Mouse (Mus musculus): Measurements from ENCODE around the gene Ccdc92. TPM values are rescaled to one million over a fixed set of nuclear protein-coding genes. Genes with fewer than 3 reads are reported as not detected.

Gene Ccdc92
- total and polyA plus RNA-seq, 3 experiments: 7.6 to 467 (median 40.3) TPM

- H3K4me3 ChIP-seq (ENCODE audit: control insufficient read depth in 1 of 2, insufficient read depth in 1 of 2, low read depth in 2 of 2, low read length in 2 of 2): no peak overlapping the region
- no peaks in the 10 kb centered on the region for H3K79me2 ChIP-seq (ENCODE audit: control insufficient read depth, insufficient read depth, low read length, poor library complexity)
- TF ChIP-seq GABPA (IDR thresholded peaks at IDR 0.05; ENCODE audit: low read depth, low read length) (no peak), HCFC1 (IDR thresholded peaks at IDR 0.05; ENCODE audit: low read depth, low read length) (no peak), POLR2AphosphoS5 (IDR thresholded peaks at IDR 0.05; ENCODE audit: borderline replicate concordance, low read depth, low read length) (no peak), CHD2 (IDR thresholded peaks at IDR 0.05; ENCODE audit: low read length) (no peak), SMC3 (IDR thresholded peaks at IDR 0.05; ENCODE audit: low read depth, low read length) (no peak), ZC3H11A (IDR thresholded peaks at IDR 0.05; ENCODE audit: low read depth, low read length) (no peak), ETS1 (IDR thresholded peaks at IDR 0.05; ENCODE audit: low read depth, low read length) (no peak), CTCF (IDR thresholded peaks at IDR 0.05 in 2 of 3, conservative IDR thresholded peaks at IDR 0.05 in 1 of 3; ENCODE audit: control insufficient read depth in 1 of 3, insufficient read depth in 1 of 3, low read depth in 2 of 3, low read length in 3 of 3, poor library complexity in 1 of 3, severe bottlenecking in 1 of 3) (no peak), ZNF384 (IDR thresholded peaks at IDR 0.05; ENCODE audit: low read depth, low read length) (no peak), EP300 (IDR thresholded peaks at IDR 0.05; ENCODE audit: low read depth in 1 of 2, low read length in 2 of 2) (no peak), MAZ (IDR thresholded peaks at IDR 0.05; ENCODE audit: low read depth, low read length) (no peak), POLR2AphosphoS2 (IDR thresholded peaks at IDR 0.05; ENCODE audit: low read length) (no peak), MAFK (IDR thresholded peaks at IDR 0.05; ENCODE audit: borderline replicate concordance, low read depth, low read length) (no peak), NELFE (IDR thresholded peaks at IDR 0.05; ENCODE audit: low read depth, low read length) (no peak), NRF1 (IDR thresholded peaks at IDR 0.05; ENCODE audit: insufficient read depth, low read depth, low read length, poor library complexity, severe bottlenecking) (no peak), RCOR1 (IDR thresholded peaks at IDR 0.05; ENCODE audit: low read depth, low read length) (no peak), TBP (IDR thresholded peaks at IDR 0.05; ENCODE audit: low read depth, low read length) (no peak), UBTF (IDR thresholded peaks at IDR 0.05; ENCODE audit: borderline replicate concordance, insufficient read depth, low read depth, low read length) (no peak), MYC (IDR thresholded peaks at IDR 0.05; ENCODE audit: low read depth, low read length) (no peak), CHD1 (IDR thresholded peaks at IDR 0.05; ENCODE audit: low read depth, low read length) (no peak)
- H3K27ac ChIP-seq (ENCODE audit: control insufficient read depth, low read depth, low read length): no peak overlapping the region
- H3K9me3 ChIP-seq (replicated peaks; ENCODE audit: insufficient read depth, low read length): no peaks in the 10 kb centered on the region
- no peak for DNase-seq (ENCODE audit: low read depth, low spot score)
- H3K4me1 ChIP-seq (ENCODE audit: control insufficient read depth in 1 of 2, insufficient read depth in 2 of 2, low read length in 2 of 2): peaks cover 19 to 21% of the 10 kb centered on the region in 2 experiments
- peaks cover 2 to 28% of the 10 kb centered on the region in 2 experiments; a peak in 3 of 4 replicates for H3K36me3 ChIP-seq (ENCODE audit: control insufficient read depth in 1 of 2, insufficient read depth in 2 of 2, low read length in 2 of 2)
- H3K27me3 ChIP-seq (ENCODE audit: control insufficient read depth in 1 of 2, insufficient read depth in 2 of 2, low read length in 2 of 2): no peaks in the 10 kb centered on the region
- H3K9ac ChIP-seq (ENCODE audit: control insufficient read depth, low read depth, low read length, poor library complexity, severe bottlenecking): no peak overlapping the region
These were observed 15.2 kb downstream of the Ccdc92 start for GRCm38 (mm10) chr5:124847014-124847413.

GRCm38 (mm10) chr5:124844929-124845328 is 17.3 kb downstream of the Ccdc92 start:
- H3K9me3 ChIP-seq (replicated peaks; ENCODE audit: insufficient read depth, low read length): no peaks in the 10 kb centered on the region
- H3K27ac ChIP-seq (ENCODE audit: control insufficient read depth, low read depth, low read length): no peak overlapping the region
- no peak overlapping the region for H3K9ac ChIP-seq (ENCODE audit: control insufficient read depth, low read depth, low read length, poor library complexity, severe bottlenecking)
- peak; percentile 38 for DNase-seq (ENCODE audit: low read depth, low spot score)
- H3K79me2 ChIP-seq (ENCODE audit: control insufficient read depth, insufficient read depth, low read length, poor library complexity): no peaks in the 10 kb centered on the region
- no peak overlapping the region for H3K4me3 ChIP-seq (ENCODE audit: control insufficient read depth in 1 of 2, insufficient read depth in 1 of 2, low read depth in 2 of 2, low read length in 2 of 2)
- no peaks in the 10 kb centered on the region for H3K27me3 ChIP-seq (ENCODE audit: control insufficient read depth in 1 of 2, insufficient read depth in 2 of 2, low read length in 2 of 2)
- peaks cover 2 to 28% of the 10 kb centered on the region in 2 experiments; a peak in 3 of 4 replicates for H3K36me3 ChIP-seq (ENCODE audit: control insufficient read depth in 1 of 2, insufficient read depth in 2 of 2, low read length in 2 of 2)
- peaks cover 19 to 21% of the 10 kb centered on the region in 2 experiments for H3K4me1 ChIP-seq (ENCODE audit: control insufficient read depth in 1 of 2, insufficient read depth in 2 of 2, low read length in 2 of 2)
- TF ChIP-seq MYC (IDR thresholded peaks at IDR 0.05; ENCODE audit: low read depth, low read length) (no peak), HCFC1 (IDR thresholded peaks at IDR 0.05; ENCODE audit: low read depth, low read length) (no peak), SIN3A (IDR thresholded peaks at IDR 0.05; ENCODE audit: low read length) (no peak), MAZ (IDR thresholded peaks at IDR 0.05; ENCODE audit: low read depth, low read length) (no peak), NELFE (IDR thresholded peaks at IDR 0.05; ENCODE audit: low read depth, low read length) (no peak), ZNF384 (IDR thresholded peaks at IDR 0.05; ENCODE audit: low read depth, low read length) (no peak), TAL1 (IDR thresholded peaks at IDR 0.05; ENCODE audit: low read length) (peak; percentile 25; the same call in 1 of the 2 replicates), GATA1 (IDR thresholded peaks at IDR 0.05; ENCODE audit: low read depth, low read length) (peak; percentile 41; the same call in 1 of the 2 replicates), MYB (IDR thresholded peaks at IDR 0.05; ENCODE audit: low read depth, low read length) (no peak), ELF1 (IDR thresholded peaks at IDR 0.05; ENCODE audit: low read depth, low read length) (no peak), RAD21 (IDR thresholded peaks at IDR 0.05; ENCODE audit: low read depth, low read length) (no peak), GABPA (IDR thresholded peaks at IDR 0.05; ENCODE audit: low read depth, low read length) (no peak), UBTF (IDR thresholded peaks at IDR 0.05; ENCODE audit: borderline replicate concordance, insufficient read depth, low read depth, low read length) (no peak), POLR2A (IDR thresholded peaks at IDR 0.05; ENCODE audit: control insufficient read depth in 1 of 2, insufficient read depth in 1 of 2, low read depth in 1 of 2, low read length in 2 of 2, poor library complexity in 1 of 2) (no peak), NRF1 (IDR thresholded peaks at IDR 0.05; ENCODE audit: insufficient read depth, low read depth, low read length, poor library complexity, severe bottlenecking) (no peak), ETS1 (IDR thresholded peaks at IDR 0.05; ENCODE audit: low read depth, low read length) (0 out of 2 replicates have a peak, but pooled peaks have one; percentile 38), POLR2AphosphoS2 (IDR thresholded peaks at IDR 0.05; ENCODE audit: low read length) (no peak), EP300 (IDR thresholded peaks at IDR 0.05; ENCODE audit: low read depth in 1 of 2, low read length in 2 of 2) (peak; percentile 50 to 61; a peak in 2 of 4 replicates), TBP (IDR thresholded peaks at IDR 0.05; ENCODE audit: low read depth, low read length) (0 out of 2 replicates have a peak, but pooled peaks have one; percentile 25), MXI1 (IDR thresholded peaks at IDR 0.05; ENCODE audit: low read depth, low read length) (no peak), TCF12 (IDR thresholded peaks at IDR 0.05; ENCODE audit: low read depth, low read length) (peak; percentile 66; the same call in 1 of the 2 replicates), CHD1 (IDR thresholded peaks at IDR 0.05; ENCODE audit: low read depth, low read length) (no peak), CHD2 (IDR thresholded peaks at IDR 0.05; ENCODE audit: low read length) (no peak)
